Mouse (Mus musculus): ENCODE results near the gene B3galt1.

Gene B3galt1

DNA sequence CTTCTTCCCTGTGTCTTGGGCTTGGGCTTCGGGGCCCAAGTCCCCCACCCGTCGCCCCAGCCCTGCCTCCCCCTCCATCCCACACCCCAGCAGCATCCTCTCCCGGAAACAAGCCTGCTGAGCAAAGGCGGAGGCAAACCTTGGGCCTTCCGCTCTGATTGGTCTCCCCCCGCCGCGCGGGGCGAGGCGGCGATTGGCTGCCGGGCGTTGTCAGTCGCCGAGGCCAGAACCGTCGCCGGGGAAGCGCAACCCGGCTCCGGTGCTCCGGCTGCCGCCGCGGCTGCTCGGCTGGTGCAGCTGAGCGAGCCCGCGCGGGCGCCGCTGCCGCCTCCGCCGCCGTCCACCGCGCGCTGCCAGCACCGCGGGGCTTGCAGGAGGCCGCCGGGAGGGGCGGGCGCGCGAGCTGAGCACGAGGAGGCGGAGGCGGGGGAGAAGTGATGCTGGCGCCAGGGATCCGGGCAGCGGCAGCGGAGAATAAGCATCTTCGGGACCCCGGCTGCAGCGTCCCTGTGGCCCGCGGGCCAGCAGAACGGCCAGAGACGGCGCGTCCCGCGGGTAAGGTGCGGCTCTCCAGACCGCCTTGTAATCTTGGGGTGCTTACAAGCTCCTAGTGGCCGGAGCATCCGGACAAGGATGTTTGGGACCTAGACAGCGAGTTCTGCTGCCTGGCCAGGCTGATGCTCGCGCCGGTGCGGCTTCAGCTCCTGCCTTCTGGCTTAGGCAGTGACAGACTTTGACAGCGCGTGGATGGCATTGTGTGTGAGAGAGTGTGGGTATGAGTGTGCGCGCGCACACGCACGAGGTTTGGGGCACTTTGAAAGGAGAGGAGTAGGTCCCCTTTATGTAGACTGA is at the start of gene B3galt1:
Gene B3galt1 (plus strand): TSS at position 392 of the 852 bp plus-strand sequence.
- DNase-seq (ENCODE audit: low read depth, low spot score) = peak; percentile 87

DNA sequence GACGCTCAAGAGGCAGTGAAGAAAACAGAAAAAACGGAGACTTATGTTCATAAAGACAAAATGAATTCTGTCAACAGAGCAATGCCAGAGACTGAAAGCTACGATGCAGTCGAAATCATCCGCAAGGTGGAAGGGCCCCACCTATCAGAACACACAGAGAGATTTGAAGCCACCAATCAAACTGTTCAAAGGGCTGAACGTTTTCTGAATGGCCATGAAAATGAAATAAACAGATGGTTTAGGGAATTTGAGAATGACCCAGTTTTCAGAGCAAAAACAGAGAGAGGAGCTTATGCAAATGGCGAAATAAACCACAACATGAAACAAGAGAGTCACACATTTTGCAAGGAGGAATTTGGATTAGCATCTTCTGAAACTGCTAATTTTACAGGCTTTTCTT is 49.3 kb upstream of the B3galt1 start:
- DNase-seq (ENCODE audit: low read depth, low spot score) = no peak

DNA sequence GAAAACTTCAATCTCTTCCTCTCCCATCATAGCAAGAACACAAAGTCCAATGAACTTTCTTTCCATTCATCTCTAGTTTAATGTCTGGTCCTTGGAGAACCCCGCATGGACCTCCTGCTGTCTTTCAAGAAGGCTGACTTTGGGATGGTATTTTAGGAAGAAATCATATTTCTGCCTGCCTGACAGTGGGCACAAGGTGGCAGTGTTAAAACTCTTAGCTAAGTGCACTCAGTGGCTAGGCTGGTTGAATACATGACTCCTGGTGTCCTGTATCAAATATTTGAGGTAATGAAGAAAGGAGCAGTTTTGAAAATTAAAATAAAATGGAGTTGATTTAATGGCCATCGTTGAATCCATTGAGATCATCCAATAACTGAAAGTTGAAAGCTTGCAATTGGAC is 30.3 kb upstream of the B3galt1 start:
- no peak for DNase-seq (ENCODE audit: low read depth, low spot score)

DNA sequence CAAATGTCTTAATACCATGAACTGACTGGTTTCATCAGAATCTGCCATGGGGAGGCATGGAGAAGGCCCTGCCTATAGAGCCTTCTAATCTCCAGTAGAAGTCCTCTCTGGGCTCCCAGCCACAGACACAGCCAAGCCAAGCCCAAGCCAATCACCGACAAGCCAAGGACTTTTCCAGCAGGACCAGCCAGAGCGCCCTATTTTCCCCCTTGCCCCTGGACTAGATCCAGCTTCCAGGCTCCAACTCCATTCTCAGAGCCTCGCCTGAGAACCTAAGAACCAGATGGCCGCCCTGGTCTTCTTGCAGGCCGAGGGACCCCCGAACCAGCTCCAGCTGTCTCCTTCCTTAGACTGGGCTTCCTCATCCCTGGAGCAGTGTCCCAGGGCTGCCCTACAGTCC is 26.2 kb upstream of the B3galt1 start:
- no peak for DNase-seq (ENCODE audit: low read depth, low spot score)

DNA sequence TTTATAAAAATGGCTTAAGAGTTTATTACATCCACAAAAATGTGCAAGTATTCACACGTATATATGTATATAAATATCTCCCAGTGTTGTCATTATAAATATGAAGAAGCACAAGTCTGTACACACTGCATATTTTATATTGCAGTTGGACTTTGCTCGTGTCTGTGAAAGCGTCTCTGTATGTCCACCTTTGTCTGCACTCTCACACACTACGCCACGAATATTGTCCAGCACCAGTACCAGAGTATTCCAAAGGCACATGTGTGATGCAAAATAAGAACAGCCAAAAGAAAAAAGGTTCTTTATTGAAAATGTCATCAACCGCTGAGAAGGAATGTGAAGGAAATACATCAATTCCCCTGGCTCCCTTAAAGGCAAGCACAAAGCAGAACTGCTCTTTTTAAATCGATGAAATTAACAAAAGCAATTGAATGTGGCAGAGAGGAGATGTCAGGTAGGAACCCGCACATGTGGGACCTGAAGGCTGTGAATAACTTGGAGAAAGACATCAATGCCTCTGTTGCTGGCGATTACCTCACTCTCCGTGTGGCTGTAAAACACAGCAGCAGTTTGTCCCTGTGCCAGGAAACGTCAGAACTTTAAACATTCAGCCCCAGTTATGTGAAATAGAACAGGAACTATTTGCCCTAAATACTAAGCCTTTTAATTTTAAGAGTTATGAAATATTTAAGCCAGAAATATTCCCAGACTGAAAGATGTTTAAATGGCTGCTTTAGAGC is 23.5 kb upstream of the B3galt1 start:
- DNase-seq (ENCODE audit: low read depth, low spot score) = no peak

DNA sequence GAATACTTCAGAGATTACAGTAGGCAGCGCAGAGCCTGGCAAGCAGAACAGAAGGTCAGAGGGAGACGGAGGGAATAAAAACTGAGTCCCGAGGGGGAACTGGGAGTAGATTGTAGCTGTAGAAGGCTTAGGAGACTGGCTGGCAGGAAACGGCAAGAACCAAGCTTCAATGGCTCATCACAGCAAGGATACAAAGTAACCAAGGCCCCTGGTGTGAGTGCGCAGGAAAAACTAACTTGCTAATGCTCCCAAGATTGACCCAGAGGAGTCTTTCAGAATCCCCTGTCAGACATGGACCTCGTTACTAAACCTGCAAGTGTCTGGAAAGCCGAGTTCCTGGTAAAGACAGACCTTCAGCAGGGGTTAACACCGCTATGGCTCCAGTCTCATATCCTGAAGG is 21.2 kb upstream of the B3galt1 start:
- no peak for DNase-seq (ENCODE audit: low read depth, low spot score)

DNA sequence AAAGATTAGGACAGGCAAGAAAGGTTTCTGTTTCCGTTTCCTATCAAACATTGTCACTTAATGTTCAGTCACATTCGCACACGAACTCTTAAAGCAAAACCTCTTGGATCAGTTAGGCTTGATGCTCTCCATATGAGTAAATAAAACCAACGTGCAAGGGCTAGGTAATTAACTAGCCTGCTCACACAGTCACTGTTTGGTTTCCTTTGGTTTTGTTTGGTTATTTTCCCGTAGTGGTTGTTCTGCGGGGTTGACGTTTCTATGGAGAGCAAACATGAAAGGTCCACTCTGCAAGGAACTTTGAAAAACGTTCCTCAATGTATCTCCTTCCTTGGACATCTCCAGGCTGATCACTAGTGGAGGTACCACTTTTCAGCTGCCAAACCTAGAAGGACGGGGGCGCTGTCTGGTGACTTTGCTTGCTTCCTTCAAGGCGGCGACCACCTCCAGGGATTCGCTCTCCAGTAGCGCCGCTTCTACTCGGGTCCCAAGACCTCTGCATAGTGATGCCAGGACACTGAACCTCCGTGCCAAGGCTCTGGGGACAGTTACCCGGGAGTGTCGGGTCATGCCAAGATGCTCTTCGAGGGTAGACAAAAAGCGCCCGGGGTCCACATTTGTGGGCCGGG is 706 bp upstream of the B3galt1 start:
- no peak for DNase-seq (ENCODE audit: low read depth, low spot score)

DNA sequence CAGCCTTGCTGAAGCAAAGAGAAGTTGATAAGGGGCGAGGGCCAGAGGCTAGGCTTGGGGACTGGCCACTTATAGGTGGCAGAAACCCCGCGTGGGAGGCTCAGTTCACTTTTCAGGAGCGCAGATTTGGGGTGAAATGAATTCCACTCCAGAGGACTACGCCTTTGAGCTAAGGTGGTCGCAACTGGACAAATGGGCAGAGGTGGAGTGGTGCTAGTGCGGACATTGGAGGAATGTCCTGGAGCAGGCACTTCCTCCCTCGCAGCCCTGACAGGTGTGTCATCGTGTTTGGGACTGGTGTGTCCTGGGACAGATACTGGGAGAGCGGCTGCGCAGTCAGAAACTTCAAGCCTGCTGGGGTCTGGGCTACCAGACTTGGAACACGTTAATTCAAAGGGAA is 895 bp downstream of the B3galt1 start:
- no peak for DNase-seq (ENCODE audit: low read depth, low spot score)

DNA sequence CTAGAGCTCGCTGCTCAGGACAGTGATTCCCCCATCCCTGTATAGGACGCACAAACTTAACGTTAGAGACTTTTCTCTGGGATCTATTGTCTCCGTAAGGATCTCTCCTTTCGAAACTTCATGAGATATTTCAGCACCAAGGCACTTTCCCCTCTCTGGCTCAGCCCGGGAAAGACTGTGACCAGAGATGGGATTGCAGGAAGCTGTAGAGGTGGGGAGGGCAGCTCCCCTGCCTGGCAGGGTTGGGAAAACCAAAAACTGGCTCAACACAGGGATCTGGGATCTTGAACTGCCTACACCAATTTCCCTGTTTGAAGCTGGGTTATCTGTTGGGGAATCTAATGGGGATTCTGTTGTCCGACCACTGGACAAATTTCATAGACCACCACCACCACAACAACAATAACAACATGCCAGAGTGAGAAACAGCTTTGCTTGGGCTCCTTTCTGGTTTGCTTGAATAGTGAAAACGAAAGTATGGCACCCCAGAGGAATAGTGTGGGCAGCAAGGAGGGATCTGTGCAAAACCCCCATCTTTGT is 1.5 kb downstream of the B3galt1 start:
- peak; percentile 9 for DNase-seq (ENCODE audit: low read depth, low spot score)

DNA sequence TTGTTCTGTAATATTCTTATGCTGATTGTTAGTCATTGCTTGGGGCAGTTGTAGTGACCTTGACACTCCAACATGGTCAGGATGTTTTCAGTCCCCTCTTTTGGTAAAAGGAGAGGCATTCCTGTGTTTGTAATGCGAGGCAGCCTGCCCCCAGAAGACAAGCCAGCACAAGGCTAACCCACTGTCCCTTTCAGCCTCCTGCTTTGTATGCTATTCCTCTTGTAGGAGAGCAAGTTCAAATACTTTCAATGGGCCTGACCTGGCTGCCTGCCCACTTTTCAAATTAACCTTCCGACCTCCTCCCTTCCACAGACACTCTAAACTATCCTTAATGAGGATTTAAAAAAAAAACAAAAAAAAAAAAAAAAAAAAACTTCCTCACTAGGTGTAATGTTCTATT is 11.0 kb downstream of the B3galt1 start:
- no peak for DNase-seq (ENCODE audit: low read depth, low spot score)

DNA sequence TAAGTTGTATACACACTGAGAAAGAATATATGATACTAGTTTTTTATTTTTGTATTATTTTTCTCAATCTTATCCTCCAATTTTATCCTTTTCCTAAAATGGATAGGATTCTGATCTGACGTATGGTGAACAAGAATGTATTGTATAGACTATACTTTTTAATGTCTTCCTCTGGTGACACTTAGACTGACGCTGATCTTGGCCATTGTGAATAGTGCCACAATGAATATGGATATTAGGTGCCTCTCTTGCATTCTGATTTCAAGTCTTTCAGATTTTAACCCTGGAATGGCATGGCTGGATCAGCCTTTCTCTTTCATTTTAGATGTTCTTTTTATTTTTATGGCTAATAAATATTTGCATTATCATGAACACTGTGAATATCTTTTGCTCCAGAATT is 17.4 kb downstream of the B3galt1 start:
- DNase-seq (ENCODE audit: low read depth, low spot score) = no peak

DNA sequence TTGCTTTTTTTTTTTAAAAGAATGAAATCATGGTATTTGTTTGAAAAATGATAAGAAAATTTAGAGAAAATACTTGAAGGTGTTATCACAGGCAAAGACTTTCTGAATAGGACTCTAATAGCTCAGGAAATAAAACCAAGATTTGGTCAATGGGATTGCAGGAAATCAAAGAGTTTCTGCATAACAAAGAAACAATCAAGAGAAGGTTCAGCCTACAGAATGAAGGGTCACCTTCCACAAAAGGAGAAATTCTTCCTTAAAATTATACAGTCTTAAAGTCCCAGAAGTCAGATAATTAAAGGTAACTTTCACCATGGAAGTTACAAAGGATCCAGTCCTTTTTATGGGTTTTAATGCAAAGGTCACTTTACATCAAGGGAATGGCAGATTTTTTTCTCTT is 24.7 kb downstream of the B3galt1 start:
- peak; percentile 13 for DNase-seq (ENCODE audit: low read depth, low spot score)

DNA sequence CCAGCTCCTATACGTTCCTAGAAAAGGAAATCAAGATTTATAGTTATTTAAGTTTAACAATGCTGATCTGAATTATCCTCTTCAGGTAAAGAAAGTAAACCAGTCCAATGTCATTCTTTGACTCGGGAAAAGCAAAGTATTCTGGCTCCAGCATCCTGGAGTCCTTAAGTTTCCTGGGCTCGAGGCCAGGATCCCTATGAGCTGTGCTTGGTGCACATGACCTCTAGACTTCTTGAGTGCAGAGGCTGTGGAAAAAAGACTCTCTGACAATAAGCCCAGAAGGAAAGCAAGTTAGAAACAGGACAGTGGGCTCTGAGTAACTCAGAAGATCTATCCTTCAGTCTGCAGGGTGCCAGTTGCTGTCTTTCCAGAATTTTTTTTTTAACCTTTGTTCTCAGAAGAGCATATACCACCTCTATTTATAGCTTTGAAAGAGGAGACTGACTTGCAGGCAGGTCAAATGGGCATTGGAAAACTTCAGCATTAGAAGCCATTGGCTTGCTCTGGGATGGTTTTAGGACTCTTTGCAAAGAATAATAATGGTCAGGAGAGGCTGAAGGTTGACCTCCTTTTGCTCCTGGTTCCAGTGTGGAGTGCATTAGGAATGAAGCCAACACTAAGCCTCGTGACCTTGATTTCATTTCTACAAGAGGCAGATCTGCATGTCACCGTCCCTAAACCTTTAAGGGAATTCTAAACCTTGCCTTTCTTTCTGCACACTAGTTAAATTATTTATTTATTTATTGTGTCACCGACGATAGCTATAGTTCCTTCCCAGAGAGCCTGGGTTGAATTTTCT is 26.4 kb downstream of the B3galt1 start:
- DNase-seq (ENCODE audit: low read depth, low spot score) = no peak

DNA sequence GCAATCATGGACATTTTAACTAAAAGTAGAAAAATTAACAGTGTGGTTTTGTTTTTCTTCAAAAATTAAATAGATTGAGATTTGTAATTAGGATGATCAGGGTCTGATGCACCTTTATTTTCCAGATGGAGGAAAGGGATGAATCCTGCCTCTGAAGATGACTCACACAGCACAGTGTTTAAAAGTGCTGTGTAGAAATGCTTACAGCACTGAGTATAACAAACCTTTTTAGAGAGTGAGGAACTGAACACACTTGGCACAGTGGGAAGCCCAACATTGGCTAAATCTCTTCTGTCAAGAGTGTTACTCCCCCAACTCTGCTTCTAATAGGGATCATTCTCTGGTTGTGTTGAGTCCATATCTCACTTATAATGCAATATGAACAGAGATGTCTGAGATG is 57.2 kb downstream of the B3galt1 start:
- DNase-seq (ENCODE audit: low read depth, low spot score) = no peak

DNA sequence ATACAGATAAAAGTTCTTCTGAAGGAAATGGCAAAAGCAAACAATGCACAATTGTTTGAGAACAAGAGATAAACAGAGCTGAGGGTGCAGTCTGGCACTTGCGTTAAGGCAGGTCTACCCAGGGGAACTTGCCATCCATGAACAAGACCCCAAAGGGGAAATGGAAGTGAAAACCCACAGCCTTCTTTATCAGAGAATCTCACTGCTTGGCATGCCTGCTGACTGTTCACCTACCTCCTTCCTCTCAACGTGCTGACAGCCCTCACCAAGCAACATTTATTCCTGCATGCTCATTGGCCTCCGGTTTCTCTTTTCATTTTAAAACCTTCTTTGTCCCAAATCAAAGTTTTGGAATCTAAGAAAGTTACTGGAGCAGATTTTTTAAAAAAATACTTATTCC is 62.0 kb downstream of the B3galt1 start:
- no peak for DNase-seq (ENCODE audit: low read depth, low spot score)

DNA sequence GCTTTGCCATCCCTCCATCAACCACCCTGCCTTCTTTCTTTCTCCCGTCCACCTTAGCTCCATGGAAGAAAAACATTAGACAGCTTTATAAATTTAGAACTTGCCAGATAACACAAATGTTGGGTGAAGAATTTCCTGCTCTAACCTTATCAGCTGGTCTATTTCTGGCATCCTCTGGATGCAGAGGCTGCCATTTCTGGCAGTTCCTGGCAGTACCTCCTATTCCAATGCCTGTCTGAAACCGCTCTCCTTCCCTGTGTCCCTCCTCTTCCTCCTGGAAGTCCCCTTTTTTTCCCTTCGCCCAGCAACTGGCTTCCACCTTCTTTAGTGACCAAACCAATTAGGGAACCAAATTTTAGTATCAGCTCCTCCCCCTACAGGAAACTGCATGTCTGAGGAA is 62.6 kb downstream of the B3galt1 start:
- no peak for DNase-seq (ENCODE audit: low read depth, low spot score)

DNA sequence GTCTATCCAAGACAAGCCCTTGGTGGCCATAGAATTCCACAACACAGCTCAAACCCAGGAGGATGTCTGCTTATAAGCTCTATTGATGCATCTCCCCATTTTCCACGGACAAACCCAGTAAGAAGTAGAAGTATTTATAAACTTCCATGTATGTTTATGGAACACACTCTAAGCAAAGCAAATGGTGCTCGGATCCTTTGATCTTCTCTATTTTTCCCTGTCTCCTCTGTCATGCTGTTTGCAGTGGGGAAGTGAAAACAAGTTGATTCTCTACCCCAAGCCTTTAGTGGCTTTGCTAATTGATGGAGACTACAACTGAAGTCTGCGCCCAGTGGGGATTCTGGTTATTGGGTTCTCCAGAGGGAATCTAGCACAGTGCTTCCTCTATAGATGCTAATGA is 89.2 kb downstream of the B3galt1 start:
- no peak for DNase-seq (ENCODE audit: low read depth, low spot score)

DNA sequence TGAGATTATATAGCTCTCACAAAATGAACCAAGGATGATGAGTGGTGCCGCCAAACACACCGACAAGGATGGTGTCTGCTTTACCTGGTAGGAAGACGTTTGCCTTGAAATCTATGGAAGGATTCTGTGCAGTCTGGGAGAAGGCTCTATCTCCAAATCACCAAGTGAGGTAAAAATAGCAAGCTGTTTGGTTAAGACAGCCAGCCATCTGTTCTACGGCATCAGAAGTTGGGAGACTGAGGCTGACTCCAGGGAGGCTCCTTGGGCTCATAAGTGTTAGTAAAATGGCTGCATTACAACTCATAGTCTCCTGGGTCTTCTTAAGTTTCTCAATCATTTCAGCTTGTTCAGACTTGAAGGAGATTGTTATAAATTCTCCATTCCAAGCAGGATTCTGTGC is 91.7 kb downstream of the B3galt1 start:
- no peak for DNase-seq (ENCODE audit: low read depth, low spot score)

DNA sequence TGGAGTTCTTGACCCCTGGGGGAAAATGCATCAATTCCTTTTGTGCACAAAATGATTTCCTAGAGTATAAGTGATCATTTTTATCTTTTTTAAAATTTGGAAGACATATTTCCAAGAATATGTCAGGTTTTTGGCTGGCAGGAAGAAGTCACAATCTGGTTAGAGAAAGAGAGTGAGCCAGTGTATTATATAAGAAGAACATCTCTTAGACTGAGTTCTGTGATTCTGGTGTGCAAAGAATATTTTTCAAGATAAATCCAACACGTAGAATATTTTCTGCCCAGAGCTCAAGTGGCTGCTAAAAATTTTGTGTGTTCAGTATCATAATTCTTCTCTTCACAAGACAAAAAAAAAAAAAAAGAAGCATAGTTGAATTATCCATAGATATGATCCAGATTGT is 92.4 kb downstream of the B3galt1 start:
- no peak for DNase-seq (ENCODE audit: low read depth, low spot score)

DNA sequence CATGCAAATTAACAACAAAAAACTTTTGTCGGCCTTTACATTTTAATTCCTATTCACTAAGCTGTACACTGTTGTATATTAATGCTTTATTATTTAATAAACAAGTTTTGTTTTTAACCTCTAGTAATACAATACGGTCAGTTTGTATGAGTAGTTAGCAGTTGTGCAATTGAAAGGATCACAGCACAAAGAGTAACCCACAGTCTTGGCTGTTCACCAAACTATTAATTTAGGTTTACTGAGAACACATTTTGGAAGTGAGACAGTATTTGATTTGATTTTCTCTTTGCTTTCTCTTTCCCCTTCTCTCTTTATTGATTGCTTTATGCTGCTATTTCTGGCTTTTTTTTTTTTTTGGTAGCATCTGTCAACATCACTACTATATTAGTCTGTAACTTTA is 106.0 kb downstream of the B3galt1 start:
- DNase-seq (ENCODE audit: low read depth, low spot score) = no peak

DNA sequence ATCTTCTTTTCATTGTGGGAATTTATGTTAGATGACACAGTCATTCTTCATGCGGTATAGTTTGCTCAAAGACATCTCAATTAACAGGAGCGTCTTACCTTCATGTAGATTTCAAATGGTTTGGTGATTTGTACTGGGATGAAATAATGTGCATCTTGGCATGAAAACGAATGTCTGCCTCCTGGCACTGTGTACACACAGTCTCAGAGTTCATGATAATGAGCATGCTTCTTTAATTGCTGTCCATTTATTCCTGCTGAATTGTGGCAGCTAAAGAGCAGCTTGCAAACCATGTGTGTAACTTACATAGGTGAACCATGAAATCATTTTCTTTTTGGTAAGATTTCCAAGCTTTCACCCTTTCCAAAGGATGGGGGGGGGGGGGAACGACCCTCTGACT is 112.0 kb downstream of the B3galt1 start:
- DNase-seq (ENCODE audit: low read depth, low spot score) = no peak

DNA sequence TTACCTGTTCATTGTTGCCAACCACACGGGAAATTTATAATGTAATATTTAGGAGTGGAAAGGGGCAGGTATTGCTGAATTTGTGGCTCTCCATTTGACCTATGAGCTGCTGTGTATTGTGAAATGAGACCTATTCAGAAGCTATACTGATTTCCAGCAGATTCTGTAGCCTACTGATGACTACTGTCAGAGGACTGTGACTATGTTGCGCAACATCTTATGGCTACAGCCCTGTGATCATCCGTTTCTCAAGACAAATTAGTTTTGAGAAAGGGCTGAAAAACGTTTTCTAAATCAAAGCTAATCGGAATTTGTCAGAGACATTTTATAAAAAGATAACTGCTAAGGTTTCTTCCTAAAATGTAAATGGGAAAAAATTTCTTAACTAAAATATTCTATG is 158.6 kb downstream of the B3galt1 start:
- no peak for DNase-seq (ENCODE audit: low read depth, low spot score)

All from ZHBTc4 (cell line).